Mouse (Mus musculus) heart, postnatal 0 days (tissue): ENCODE results near the gene Syt8. TPM values are rescaled to one million over a fixed set of nuclear protein-coding genes. Genes with fewer than 3 reads are reported as not detected.
A peak's percentile ranks its signal among the peaks of the same experiment; 100 is the strongest.

Source experiments
- ATAC-seq: fragments of 200-750 bp; cut with Nextera tagmentation; 2 replicates; pipeline ENCODE4 v1.8.0; 2017; ENCODE audit warnings: low read depth, moderate number of reproducible peaks, moderate library complexity; ENCODE audit not compliant: insufficient read depth
- DNase-seq: peaks from one replicate; pipeline ENCODE4 v3.0.0-alpha.2; 2016; ENCODE audit warnings: low spot score
- H3K27ac ChIP-seq: fragments of 300-500 bp; sonication (generic); 2 replicates; pipeline ENCODE4 v1.5.1; 2014; ENCODE audit warnings: low read depth, mild to moderate bottlenecking
- H3K27me3 ChIP-seq: fragments of 300-500 bp; sonication (generic); 2 replicates; pipeline ENCODE4 v1.6.1; 2014; ENCODE audit warnings: low read length, mixed read lengths; ENCODE audit not compliant: control insufficient read depth, insufficient read depth
- H3K36me3 ChIP-seq: fragments of 300-500 bp; sonication (generic); replicated peaks from 2 replicates; pipeline ENCODE4 v1.6.1; 2014; ENCODE audit warnings: low read length, mixed read lengths; ENCODE audit not compliant: control insufficient read depth, insufficient read depth
- H3K4me1 ChIP-seq: fragments of 300-500 bp; sonication (generic); 2 replicates; pipeline ENCODE4 v1.6.1; 2014; ENCODE audit warnings: antibody characterized with exemption; ENCODE audit not compliant: control insufficient read depth, insufficient read depth
- H3K4me2 ChIP-seq: fragments of 300-500 bp; sonication (generic); 2 replicates; pipeline ENCODE4 v1.6.1; 2014; ENCODE audit warnings: low read depth, mild to moderate bottlenecking, low read length, moderate library complexity
- H3K4me3 ChIP-seq: fragments of 300-500 bp; sonication (generic); 2 replicates; pipeline ENCODE4 v1.5.1; 2014; ENCODE audit warnings: low read depth, low read length
- H3K9ac ChIP-seq: fragments of 300-500 bp; sonication (generic); replicated peaks from 2 replicates; pipeline ENCODE4 v1.6.1; 2014; ENCODE audit warnings: low read depth, low read length, mixed read lengths
- H3K9me3 ChIP-seq: fragments of 300-500 bp; sonication (generic); replicated peaks from 2 replicates; pipeline ENCODE4 v1.6.1; 2016; ENCODE audit warnings: low read length; ENCODE audit not compliant: control insufficient read depth
- CTCF ChIP-seq: IDR thresholded peaks from 2 replicates; pipeline ENCODE4 v1.5.1; 2016; ENCODE audit warnings: antibody characterized with exemption, control low read depth, low read depth
- EP300 ChIP-seq: IDR thresholded peaks from 2 replicates; pipeline ENCODE4 v1.6.1; 2016; ENCODE audit warnings: antibody characterized with exemption, low read depth
- WGBS: fragments of 180-500 bp; shearing (Covaris S2); extraction: QIAGEN DNeasy Blood & Tissue Kit; methylation state at CpG from one replicate; pipeline ENCODE4 v1.1.7; 2014; 5-methylcytosine and 5-hydroxymethylcytosine counted together
- polyA plus RNA-seq: library from polyadenylated mRNA; unstranded; fragments of >200 nt; fragmentation: Nextera tagmentation; extraction: Ambion mirVana; gene quantifications from 2 replicates; pipeline ENCODE4 v1.2.1, GENCODE M21; 2015
- total RNA-seq: library from RNA; depleted of rRNA; stranded (reverse); fragments of >200 nt; gene quantifications from 2 replicates; pipeline ENCODE4 v1.2.3, GENCODE M21; 2014; ENCODE audit warnings: low replicate concordance

Syt8 gene
- total and polyA plus RNA-seq, 2 experiments from 2014 or later = 18.0 TPM; not detected in 1

GRCm38 (mm10) chr7:142431106-142431505 lies 3.5 kb upstream of the Syt8 start:
- ATAC-seq (no peak), DNase-seq (no peak)
- no peaks in the 10 kb centered on the region for H3K27me3 ChIP-seq
- H3K4me1 ChIP-seq = peaks cover 10% of the 10 kb centered on the region; the same call in 1 of the 2 replicates
- no peaks in the 10 kb centered on the region for H3K9me3 ChIP-seq
- H3K27ac ChIP-seq = no peak overlapping the region
- H3K4me3 ChIP-seq = no peak overlapping the region
- H3K4me2 ChIP-seq = no peak overlapping the region
- 89% methylated on average over 14 of the region's 14 CpGs for WGBS
- H3K36me3 ChIP-seq = no peaks in the 10 kb centered on the region
- no peak overlapping the region for H3K9ac ChIP-seq
- TF ChIP-seq EP300 (no peak), CTCF (no peak)

- H3K9ac ChIP-seq = 0 out of 2 replicates have a peak overlapping the region, but pooled peaks have one; percentile 27
- H3K4me3 ChIP-seq = no peak overlapping the region
- no peaks in the 10 kb centered on the region for H3K36me3 ChIP-seq
- ATAC-seq (no peak), DNase-seq (no peak)
- no peak overlapping the region for H3K4me2 ChIP-seq
- H3K27ac ChIP-seq = peak overlapping the region; percentile 41; the same call in 1 of the 2 replicates
- H3K9me3 ChIP-seq = no peaks in the 10 kb centered on the region
- no peaks in the 10 kb centered on the region for H3K27me3 ChIP-seq
- TF ChIP-seq EP300 (no peak), CTCF (no peak)
- H3K4me1 ChIP-seq = peaks cover 10% of the 10 kb centered on the region; the same call in 1 of the 2 replicates
- WGBS = 34% methylated on average over 19 of the region's 19 CpGs
These were observed 1.0 kb upstream of the Syt8 start for GRCm38 (mm10) chr7:142433623-142434022.

DNA sequence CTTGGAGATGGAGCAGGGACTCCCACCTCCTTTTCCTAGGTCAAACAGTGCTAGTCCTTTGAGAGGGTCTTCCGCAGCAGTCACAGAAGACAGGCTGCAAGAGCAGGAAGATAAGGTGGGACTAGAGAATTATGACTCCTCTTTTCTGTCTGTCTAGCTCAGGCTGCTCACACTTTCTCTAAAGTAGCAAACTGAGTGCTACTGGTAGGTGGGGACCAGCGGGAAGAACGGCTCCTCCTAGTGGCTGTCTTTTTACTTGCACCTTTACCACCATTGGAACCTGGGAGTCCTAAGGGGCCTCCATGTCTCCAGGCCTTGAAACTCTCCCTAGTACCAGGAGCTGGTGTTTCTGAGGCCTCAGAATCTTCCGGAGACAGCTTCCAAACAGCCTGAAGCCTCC lies 874 bp downstream of the Syt8 start:
- TF ChIP-seq CTCF (peak; percentile 88), EP300 (no peak)
- peak; percentile 80 for DNase-seq
- Histone ChIP-seq H3K9ac (no peak overlapping the region), H3K27ac (no peak overlapping the region; the same call in 1 of the 2 replicates), H3K27me3 (no peaks in the 10 kb centered on the region), H3K4me3 (no peak overlapping the region), H3K4me2 (no peak overlapping the region), H3K4me1 (peaks cover under 1% of the 10 kb centered on the region; the same call in 1 of the 2 replicates), H3K9me3 (no peaks in the 10 kb centered on the region), H3K36me3 (no peaks in the 10 kb centered on the region)
- peak; percentile 56 for ATAC-seq
- 14% methylated on average over 4 of the region's 4 CpGs for WGBS

DNA sequence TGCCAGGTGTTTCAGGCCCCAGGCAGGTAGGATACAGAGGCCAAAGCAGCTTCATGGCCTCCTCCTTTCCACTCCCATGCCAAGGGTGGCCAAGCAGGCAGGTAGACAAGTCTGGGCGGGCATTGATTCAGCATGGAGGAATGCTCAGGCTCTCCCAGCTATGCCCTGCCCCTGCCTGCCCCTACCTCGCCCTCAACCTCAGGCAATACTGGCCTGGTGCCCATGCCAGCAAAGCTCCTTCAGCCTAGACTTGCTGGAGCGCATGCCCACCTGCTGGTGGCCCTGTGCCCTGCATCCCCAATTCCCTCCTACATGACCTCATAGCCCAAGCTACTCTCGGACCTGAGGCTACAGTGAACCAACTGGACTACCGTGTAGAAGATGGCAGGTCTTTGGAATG lies 2.7 kb downstream of the Syt8 start:
- Histone ChIP-seq H3K27me3 (no peaks in the 10 kb centered on the region), H3K4me3 (no peak overlapping the region), H3K36me3 (no peaks in the 10 kb centered on the region), H3K4me2 (no peak overlapping the region), H3K4me1 (peaks cover 11% of the 10 kb centered on the region), H3K9me3 (no peaks in the 10 kb centered on the region), H3K27ac (no peak overlapping the region), H3K9ac (no peak overlapping the region)
- no peak for ATAC-seq
- TF ChIP-seq EP300 = no peak
- TF ChIP-seq CTCF = peak; percentile 24; the same call in 1 of the 2 replicates
- 75% methylated on average over 5 of the region's 5 CpGs for WGBS
- DNase-seq = no peak

DNA sequence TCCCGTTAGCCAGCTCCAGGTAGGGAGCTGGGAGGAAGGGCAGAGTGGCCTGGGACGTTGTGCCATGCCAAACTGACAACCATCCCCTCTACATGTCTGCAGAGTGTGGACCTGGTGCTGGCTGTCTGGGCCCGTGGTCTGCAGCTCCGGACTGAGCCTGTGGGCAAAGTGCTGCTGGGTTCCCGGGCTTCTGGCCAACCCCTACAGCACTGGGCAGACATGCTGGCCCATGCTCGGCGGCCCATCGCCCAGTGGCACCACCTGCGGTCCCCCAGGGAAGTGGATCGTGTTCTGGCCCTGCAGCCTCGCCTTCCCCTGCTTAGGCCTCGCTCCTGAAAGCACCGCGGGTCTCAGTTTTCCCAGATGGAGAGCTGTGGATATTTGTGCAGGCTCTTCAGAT lies 5.3 kb downstream of the Syt8 start:
- Histone ChIP-seq H3K27me3 (no peaks in the 10 kb centered on the region), H3K9me3 (no peaks in the 10 kb centered on the region), H3K4me1 (peaks cover 12% of the 10 kb centered on the region), H3K27ac (no peak overlapping the region), H3K4me3 (no peak overlapping the region), H3K9ac (no peak overlapping the region), H3K36me3 (no peaks in the 10 kb centered on the region), H3K4me2 (no peak overlapping the region)
- DNase-seq (no peak), ATAC-seq (no peak)
- 85% methylated on average over 14 of the region's 14 CpGs for WGBS
- TF ChIP-seq CTCF = no peak
- TF ChIP-seq EP300 = no peak

GRCm38 (mm10) chr7:142440657-142441114 lies 6.0 kb downstream of the Syt8 start:
- H3K27me3 ChIP-seq = no peaks in the 10 kb centered on the region
- peak; percentile 80 for ATAC-seq

More at GRCm38 (mm10) chr7:142440657-142441114, 6.0 kb downstream of the Syt8 start:
- DNase-seq = peak; percentile 85
- H3K9me3 ChIP-seq = no peaks in the 10 kb centered on the region
- H3K4me3 ChIP-seq = no peak overlapping the region
- H3K36me3 ChIP-seq = no peaks in the 10 kb centered on the region
- H3K9ac ChIP-seq = no peak overlapping the region
- TF ChIP-seq CTCF = peak; percentile 90
- no peak for TF ChIP-seq EP300
- 45% methylated on average over 5 of the region's 5 CpGs for WGBS
- H3K4me1 ChIP-seq = peaks cover 12% of the 10 kb centered on the region
- no peak overlapping the region for H3K4me2 ChIP-seq
- peak overlapping the region; percentile 1; the same call in 1 of the 2 replicates for H3K27ac ChIP-seq
